Mouse (Mus musculus) CD4-positive, CD25-positive, alpha-beta regulatory T cell, adult 2 months (primary cell): Measurements from ENCODE around the gene Rcc1l.

Experiments used
- DNase-seq: peaks from one replicate; pipeline ENCODE4 v3.0.0-alpha.2; 2012; ENCODE audit warnings: low read depth, low spot score

The Rcc1l gene

GRCm38 (mm10) chr5:134118798-134119407 is 57.7 kb downstream of the Rcc1l start:
- DNase-seq: no peak

GRCm38 (mm10) chr5:134115639-134116259 is 60.8 kb downstream of the Rcc1l start:
- DNase-seq: no peak

GRCm38 (mm10) chr5:134114981-134115380 is 61.6 kb downstream of the Rcc1l start:
- DNase-seq: no peak

GRCm38 (mm10) chr5:134105829-134106228 is 70.7 kb downstream of the Rcc1l start:
- peak; percentile 12 for DNase-seq

GRCm38 (mm10) chr5:134102720-134103119 is 73.9 kb downstream of the Rcc1l start:
- DNase-seq: peak; percentile 52

- peak; percentile 8 for DNase-seq
Observed at GRCm38 (mm10) chr5:134101883-134102282, 74.7 kb downstream of the Rcc1l start.

GRCm38 (mm10) chr5:134101322-134101721 is 75.3 kb downstream of the Rcc1l start:
- no peak for DNase-seq

GRCm38 (mm10) chr5:134100232-134100771 is 76.3 kb downstream of the Rcc1l start:
- peak; percentile 14 for DNase-seq

GRCm38 (mm10) chr5:134099496-134100211 is 76.9 kb downstream of the Rcc1l start, which contains the start of gene Castor2:
Castor2 (plus strand) TSS chr5:134099711.
- peak; percentile 93 for DNase-seq

- DNase-seq: peak; percentile 13
Observed at GRCm38 (mm10) chr5:134098976-134099375, 77.6 kb downstream of the Rcc1l start.

- no peak for DNase-seq
Observed at GRCm38 (mm10) chr5:134098341-134098902, 78.2 kb downstream of the Rcc1l start.
